Mouse (Mus musculus) thymus, adult 18-20 months (tissue): ENCODE results near the gene Rd3l.

Experiments used
- DNase-seq, 2 experiments: peaks; one replicate each; pipeline ENCODE4 v3.0.0; 2022; ENCODE audit warnings: mixed read lengths in 2 of 2

Rd3l gene

DNA sequence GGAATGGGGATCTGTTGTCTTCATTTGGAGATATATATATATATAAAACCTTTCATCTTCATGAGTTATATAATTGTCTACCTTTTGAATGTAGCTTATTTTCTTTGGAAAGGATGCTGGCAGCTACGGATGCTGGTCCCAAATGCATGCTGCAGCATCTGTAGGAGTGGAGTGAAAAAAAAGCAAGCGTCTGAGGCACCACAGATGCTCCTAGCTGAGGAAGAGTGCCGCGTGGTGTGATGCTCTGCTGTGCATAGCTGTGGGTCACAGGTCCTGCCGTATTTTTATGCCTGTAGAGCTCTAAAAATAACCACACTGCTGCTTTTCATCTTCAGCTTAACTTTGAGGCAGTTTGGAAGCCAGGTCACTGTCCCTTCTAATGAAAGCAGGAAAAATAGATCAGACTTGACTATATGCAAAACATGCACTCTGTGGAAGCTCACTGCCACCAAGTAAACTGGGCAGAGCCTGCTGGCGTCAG lies at the start of gene Rd3l:
Gene Rd3l, minus strand, starts transcription at position 431 of the 481 bp plus-strand sequence.
- no peak for DNase-seq

DNA sequence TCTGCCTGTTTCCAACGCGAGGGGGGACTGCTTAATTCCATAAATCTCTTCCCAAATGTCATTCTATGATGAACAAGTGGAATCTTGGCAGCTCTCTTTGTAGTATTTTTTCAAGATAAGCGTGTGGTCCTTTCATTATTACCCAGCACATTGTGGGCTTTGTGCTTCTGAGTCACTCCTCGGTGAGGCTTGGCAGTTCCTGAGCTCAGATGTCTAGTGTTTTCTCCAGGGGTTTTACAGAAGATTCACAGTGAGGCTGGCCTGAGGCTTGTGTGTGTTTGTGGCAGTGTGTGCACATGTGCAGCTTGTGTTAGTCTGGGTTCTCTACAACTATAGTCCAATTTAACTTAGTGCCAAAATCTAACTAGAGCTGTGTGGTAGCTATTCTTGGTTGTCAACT lies 46.3 kb upstream of the Rd3l start:
- DNase-seq = no peak

DNA sequence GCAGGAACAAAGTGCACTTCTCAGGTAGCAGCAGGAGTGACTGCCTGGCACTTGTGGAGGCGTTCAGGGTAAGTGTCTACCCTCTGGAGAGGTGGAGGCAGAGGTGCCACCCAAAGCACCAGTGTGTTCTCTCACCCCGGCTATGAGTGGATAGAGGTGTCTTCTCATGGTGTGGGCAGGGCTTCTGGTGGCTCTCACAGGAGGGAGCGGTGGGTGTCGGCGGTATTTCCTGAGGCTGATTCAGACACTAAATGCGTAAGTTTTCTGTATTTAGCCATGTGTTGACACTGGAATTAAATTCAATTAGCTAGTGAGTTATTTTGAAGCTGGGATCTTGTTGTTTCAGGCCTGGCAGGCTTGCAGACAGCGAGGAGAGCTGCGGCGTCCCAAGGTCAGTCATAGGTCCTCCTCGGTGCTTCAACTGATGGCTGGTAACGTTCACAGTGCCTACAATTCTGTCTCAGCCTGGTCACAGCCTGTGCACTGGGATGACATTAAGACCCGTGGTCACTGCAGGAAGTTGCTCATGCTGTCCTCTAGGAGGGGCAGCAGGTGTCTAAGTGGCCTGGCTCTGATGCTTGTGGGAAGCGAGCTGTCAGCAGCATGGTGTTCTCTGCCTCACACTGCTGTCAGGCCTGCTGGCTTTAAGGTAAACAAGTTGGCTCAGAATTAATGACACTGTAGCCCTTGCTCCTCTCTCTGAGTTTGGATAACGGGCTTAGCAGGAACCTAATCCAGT lies 45.0 kb upstream of the Rd3l start:
- DNase-seq = no peak

DNA sequence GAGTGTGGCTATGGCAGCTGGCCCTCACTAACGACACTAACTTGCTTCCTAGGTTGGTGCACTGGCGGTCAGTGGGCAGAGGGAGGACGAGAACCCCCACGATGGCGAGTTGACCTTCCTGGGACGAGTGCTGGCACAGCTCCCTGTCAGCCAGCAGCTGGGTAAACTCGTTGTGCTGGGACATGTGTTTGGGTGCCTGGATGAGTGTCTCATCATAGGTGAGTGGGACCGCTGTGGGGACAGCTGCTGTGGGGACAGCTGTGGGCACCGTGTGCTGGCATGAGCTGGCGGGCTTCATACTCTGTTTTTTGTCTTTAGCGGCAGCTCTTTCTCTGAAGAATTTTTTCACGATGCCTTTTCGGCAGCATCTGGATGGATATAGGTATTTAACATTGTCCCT lies 44.3 kb upstream of the Rd3l start:
- DNase-seq = no peak

DNA sequence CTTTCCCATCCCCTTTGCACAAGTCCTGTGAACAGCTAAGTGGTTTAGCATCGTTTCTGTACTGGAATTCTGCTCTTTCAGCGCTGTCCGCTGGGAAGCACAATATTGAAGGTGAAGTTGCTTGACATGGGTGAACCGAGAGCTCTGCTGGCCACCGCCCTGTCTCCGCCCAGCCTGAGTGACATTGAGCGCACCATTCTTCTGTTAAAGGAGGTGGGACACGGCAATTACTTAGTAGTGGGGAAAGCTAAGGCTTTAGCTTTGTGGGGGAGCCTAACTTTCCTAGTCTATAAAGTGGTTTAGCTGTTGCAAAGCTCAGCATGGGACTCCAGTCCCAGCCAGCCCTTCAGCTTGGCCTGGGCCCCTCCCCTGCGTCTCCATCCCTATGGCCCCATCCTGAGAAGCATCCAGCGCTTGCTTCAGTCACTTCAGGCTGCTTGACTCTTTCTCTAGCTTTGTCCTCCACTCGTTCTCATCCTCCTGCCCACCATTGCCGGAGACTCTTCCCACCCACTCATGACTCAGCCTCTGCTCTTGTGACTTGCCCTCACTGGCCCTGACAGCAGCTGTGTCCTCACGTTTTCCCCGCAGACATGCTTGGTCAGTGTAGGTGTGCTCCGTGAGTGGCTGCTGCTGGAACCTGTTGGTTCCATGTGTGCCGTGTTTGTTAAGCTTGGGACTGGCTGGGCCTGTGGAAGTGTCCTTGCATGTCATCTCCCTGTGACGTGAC lies 43.6 kb upstream of the Rd3l start:
- DNase-seq = no peak

DNA sequence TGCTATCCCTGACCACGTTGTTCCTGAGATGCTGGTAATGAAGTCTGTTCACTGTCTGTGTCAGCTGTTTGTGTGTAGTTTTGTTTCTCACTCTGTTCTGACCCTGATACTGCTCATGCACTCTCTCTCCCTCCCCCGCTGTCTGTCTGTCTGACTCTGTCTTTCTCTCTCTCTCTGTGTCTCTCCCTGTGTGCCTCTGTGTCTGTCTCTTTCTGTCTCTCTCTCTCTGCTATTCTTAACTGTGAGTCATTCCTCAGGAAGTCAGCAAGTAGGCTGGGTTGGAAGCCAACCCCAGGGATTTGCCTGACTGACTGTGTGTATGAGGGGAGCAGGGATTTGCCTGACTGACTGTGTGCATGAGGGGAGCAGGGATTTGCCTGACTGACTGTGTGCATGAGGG lies 42.2 kb upstream of the Rd3l start:
- DNase-seq = no peak

DNA sequence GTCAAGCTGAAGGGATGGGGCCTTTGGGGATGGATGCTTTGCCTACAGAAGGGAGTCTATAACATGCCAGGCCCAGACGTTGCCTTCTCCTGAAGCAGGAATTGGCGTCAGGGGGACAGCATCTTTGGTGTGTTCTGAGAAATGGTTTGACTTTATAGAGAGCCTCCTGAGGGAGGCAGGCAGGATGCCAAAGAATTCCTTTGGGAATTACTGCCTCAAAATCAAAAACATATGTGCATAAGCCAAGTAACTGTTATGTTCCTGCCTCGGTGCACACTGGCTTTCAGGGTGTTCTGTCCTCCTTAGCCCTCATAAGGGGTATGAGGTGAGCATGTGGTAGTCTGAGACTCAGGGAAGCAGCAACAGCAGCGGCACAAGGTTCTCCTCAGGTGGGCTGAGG lies 35.2 kb upstream of the Rd3l start:
- no peak for DNase-seq

DNA sequence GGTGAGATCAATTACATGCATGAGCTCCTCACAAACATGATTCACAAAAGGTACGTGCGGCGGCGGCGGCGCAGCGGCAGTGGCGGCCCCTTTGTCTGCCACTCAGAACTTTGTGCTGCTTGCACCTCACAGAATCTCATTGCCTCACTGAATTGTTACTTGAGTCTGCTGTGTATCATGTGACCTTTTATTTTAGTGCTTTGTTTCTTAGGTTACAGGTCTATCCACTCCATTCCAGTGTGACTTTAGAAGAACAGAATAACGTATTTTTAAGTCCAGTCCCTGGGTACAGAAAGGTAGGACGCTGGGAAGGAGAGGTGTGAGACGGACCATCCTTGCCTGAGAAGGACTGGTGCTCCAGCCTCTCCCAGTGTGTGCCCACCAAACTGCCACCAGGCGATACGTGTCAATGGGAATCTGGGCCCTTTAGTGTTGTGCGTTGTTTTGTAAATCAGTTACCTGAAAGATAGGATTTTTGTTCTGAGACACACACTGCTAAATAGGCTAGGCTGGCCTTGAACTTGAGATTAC lies 32.2 kb upstream of the Rd3l start:
- DNase-seq = no peak

DNA sequence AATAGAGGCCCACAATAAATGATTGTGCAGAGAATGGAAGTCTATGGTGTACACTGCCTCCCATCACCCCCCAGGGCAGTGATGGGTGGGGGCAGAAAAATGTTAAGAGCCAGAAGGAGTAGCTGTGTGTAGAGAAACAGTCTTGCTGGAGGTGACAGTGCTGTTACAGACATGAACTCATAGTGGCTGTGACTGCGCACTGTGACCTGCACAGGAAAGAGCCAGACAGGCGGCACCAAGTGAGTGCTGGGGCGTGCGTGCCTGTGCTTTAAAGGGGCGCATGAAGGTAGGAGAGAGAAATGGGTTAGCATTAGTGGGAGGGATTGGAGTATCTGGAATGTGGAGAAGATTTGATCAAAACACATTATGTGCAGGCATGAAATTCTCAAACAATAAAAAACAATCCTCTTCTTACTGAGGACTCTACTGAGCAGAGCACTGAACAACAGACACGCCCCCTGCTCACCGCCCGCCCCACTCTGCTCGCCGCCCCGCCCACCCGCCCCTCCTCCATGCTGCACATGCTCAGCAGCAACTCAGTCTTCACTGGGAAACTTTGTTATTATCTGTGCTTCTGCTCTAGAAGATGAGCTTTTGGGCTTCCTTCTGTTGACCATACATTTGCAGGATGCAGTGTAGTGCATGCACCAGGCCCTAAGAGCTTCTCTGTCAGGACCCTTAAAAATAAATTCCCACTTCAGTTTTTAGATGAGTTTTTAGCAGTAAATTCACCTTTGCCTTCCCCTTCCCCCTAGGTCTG lies 31.6 kb upstream of the Rd3l start:
- no peak for DNase-seq

DNA sequence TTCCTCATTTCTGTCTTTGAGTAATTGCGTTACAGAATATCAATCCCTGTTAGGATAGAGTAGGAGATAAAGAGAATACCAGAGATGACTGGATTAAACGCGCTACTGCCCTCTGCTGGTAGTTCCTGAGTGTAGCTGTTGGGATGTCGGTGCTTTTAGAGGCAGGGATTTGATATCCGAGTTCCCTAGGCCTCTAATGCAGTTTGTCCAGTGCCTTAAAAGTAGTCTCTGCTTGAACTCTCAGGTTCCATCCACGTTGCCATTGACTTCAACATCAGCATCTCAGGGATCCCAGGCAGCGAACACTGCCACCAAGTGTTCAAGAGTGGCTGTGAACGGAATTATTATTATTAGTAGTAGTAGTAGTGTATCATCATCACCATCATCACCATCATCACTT lies 20.1 kb upstream of the Rd3l start:
- DNase-seq = peak in 1 of 2 experiments; percentile 19

DNA sequence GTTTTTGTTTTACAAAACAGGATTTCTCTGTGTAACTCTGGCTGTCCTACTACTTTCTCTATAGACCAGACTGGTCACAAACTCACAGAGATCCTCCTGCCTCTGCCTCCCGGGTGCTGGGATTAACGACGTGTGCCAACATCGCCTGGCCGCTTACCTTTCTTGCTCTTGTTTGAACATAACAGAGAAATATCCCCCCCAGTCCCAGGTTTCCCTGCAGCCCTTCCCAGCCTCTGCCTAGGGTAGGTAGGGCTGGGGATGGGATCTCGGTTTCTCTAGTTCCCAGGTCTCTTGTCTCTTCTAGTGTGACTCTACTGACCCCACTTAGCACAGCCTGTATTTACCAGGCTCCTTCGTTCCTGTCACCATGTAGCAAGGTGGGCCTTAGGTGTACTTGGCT lies 18.6 kb upstream of the Rd3l start:
- DNase-seq = no peak

DNA sequence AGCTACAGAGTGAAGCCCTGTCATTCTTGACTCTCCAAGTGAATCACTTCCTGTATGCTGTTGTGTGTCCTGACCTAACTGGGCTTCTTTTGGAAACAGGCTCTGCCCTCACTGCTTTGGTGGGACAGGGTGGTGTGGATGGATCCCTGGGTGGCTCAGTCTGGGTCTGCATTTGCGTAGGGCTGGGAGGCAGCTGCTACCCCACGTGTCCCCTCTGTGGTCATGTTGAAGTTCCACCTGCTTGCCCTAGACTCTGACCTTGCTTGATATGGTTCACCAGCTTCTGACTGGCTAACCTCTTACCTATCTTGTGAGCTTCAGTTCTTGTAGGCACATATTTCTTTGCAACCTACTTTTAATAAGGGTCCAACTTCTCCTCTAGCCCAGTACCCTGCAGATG lies 14.0 kb upstream of the Rd3l start:
- no peak for DNase-seq

DNA sequence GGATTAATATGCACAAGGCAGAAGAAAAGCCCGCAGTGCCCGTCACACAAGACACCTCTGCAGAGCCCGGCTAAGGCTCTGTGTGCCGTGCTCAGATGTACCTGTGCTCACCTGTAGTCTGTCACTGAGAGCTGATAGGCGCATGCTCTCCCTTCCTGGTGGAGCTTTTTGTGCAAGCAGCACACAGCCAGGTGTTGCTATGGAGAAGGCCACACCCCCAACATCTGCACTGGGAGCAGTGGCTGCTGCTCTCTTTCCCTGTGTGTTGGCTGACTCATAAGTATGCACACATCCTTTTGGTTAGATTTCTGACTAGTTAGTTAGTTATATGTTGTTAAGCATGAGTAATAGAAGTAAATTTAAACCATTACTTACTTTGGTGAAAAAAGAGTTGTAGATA lies 11.5 kb upstream of the Rd3l start:
- DNase-seq = no peak

DNA sequence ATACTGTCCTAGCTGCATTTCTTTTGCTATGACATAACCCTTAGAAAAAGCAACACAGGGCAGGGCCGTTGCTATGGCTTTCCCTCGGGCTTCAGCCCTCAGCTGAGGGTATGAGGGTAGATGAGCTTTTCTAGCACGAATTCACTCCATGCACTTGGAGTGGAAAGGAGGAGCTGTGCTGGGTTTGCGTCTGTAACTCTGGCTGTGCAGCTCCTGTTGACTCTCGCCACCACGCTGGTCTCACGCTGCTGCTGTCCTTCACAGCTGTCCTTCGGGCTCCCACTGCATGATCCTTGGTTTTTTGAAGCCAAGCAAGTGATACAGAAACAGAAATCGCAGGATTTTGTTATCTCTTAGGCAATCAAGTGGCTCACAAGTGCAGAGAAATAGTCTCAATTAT lies 5.6 kb upstream of the Rd3l start:
- no peak for DNase-seq

DNA sequence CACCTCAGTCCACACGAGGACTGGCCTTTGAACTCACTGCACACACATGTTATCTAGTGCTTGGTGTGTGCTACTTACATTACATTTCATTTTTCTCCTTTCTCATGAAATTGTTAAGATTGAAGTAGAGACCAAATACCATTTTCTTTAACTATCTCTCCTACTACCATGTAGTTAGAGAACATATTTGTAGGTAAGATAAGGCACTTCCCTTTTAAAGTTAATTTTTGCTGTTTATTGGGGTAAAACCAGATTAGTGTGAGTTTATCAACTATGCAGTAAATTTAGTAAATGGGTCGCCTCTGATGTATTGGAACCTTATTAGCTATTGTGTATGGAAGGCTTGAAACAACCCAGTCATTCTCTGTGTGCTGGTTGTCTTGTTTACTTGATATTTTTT lies 2.0 kb upstream of the Rd3l start:
- DNase-seq = no peak

DNA sequence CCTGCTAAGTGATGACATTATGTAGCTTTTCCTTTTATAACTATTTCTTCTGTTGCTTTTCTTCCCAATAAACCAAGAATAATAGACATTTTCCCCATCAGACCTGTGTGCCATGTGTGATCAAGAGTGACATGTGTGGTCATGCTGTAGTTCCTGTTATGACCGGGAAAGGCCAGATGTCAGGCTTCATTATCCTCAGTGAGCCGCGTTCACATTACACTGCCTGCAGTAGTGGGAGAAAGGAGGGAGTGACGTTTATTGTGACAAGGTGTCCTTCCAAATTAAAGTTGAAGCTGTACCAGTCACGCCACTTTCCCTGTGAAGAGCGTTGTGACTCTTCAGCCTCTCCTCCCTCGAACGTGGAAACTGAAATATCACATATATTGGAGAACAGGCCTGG lies 714 bp upstream of the Rd3l start:
- no peak for DNase-seq

DNA sequence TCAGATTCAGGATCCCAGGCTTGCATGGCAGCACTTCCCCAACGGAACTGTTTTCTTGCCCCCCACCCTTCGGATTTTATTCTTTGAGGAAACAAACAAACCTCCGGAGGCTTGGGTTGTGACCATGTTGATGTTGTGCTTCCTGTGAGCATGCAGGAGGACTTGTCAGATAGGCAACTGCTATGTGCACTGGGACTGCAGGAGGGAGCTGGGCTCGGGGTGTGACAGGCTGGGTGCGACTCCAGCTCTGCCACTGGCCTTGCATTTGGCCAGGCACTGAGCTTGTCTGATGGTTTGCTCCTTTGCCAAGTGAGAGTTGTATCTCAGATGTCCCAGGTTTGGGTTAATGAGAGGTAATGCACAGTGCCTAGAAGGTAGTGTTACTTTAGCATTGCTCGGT lies 2.8 kb downstream of the Rd3l start:
- DNase-seq = no peak

DNA sequence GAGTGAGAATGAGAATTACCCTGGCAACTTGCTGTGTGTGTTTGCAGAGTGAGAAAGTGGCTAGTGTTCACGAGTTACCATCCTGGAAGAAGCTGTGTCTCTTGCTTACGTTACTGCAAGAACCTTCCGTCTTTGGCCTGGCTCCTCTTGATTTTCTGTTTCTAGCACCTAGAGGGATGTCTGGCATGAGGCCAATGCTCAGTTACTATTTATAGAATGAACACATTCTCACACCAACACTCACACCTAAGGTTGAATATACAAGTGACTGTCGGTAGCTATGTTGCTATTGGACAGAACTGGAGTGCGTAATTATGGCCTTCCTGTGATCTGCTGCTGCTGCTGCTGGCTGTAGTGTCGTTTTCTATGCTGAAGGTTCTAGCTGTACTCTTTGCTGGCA lies 4.0 kb downstream of the Rd3l start:
- DNase-seq = no peak

DNA sequence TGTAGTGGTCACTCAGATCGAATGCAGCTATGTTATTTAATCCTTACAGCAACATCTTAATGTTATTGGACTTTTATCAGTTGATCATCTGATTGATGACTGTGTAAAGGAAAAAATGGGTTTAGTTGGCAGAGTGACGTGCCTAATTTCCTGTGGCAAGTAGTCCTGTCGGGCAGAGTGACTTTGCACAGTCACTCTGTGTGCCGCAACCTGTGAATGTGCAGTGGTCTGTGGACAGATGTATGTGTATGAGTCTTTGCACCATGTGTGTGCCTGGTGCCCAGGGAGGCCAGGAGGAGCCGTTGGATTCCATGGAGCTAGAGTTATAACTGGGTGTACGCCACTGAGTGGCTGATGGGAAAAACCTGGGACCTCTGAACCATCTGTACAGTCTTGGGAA lies 6.5 kb downstream of the Rd3l start:
- no peak for DNase-seq

DNA sequence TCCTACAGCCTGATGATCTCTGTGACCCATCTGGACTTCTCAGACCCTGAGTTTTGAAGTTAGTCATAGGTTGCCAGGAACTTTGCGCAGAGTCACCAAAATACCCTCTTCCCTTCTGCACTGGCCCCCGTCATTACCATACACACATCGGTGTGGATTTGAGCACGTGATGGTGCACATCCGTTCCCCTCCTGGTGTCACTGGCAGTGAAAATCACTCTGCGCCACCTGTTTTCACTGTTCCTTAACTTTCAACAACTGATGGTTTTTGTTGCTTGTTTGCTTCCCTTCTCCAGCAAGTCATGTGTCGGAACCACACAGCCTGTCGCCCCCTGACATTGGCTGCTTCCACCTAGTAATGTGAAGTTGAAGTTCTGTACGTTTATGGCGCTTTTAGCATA lies 8.6 kb downstream of the Rd3l start:
- DNase-seq = no peak

DNA sequence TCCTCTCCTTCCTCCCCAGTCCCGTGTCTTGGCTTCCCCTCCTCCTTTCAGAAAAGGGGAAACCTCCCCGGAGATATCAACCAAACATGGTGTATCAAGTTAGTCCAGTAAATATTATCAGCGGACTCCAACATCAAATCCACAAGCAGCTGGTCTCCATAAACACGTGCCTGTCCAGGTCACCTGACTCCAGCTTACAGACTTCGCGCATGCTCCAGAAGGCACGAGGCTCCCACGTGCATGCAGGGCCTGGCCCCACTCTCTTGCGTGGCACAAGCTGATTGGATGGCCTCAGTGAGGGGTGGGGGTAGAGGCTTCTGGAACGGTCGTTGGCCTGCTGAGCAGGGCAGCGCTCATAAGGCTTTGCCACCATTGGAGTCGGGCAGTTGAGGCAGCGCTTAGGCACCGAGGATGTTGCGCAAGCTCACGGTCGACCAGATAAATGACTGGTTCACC lies 9.9 kb downstream of the Rd3l start, which contains the start of gene Tdrd9:
Gene Tdrd9, plus strand, starts transcription at position 329 of the 456 bp plus-strand sequence.
- DNase-seq = no peak

DNA sequence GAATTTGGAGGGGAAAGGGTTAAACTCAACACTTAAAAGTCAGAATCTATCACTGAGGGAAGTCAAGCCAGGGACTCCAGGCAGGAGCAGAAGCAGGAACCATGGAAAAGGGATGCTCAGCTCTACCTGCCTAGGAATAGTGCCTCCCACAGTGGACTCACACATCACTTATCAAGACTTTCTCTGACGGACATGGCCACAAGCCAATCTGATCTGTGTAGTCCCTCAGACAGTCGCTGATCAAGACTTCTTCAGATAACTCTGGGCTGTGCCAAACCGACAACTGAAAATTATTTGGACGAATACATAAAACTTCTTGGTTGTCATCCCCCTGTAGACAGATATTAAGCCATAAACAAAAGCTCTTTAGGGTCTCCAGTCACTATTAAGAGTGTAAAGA lies 11.0 kb downstream of the Rd3l start:
- DNase-seq = no peak

DNA sequence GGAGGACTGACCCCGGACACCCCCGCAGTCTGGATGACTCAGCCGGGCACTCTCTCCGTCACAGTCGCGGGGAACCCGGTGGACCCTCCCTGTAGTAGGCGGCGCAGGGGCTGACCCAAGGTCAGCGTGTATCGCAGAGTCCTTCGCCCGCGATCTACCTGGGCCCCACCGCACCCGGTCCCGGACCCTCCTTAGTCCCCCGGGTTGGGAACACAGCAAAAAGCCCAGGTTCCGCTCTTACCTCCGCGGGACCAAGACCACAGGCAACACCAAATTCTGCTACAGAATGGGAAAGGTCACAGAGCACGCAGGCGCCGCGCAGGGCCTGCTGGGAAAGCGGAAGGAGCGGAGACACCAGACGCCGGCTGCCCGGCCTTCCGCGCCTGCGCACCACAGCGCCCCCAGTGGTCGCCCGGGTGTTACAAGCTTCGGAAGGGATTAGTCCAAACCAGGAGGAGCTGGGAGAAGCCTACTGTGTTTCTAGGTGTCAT lies 14.4 kb downstream of the Rd3l start, which contains the start of gene Atp5mpl:
Gene Atp5mpl, minus strand, starts transcription at position 295 of the 491 bp plus-strand sequence.
- DNase-seq = peak; percentile 81 to 84
